Mouse (Mus musculus) T-helper 2 cell (primary cell): ENCODE data around the gene Spata9.
"Not testable (repeated sequence)": the region's sequence is repeated elsewhere in the genome, so short reads cannot be mapped to it uniquely, and the experiment has no call there.

Experiments
- in situ Hi-C: fragments of 300-600 bp; cut with MboI, MseI; formaldehyde crosslinking; loops from one replicate; pipeline ENCODE4 v1.15.1; 2025; ENCODE audit warnings: high pct_unique_total_duplicates

The Spata9 gene

GRCm38 (mm10) chr13:75966850-75967249, at the start of gene Spata9:
TSS of gene Spata9 (plus strand) at chr13:75967150.
- in situ Hi-C loops = no loop called here

- in situ Hi-C loops = no loop called here
Measured at GRCm38 (mm10) chr13:75927951-75928350, 39.0 kb upstream of the Spata9 start.

- in situ Hi-C loops = not testable (repeated sequence)
Measured at GRCm38 (mm10) chr13:75929071-75929470, 37.9 kb upstream of the Spata9 start.

- in situ Hi-C loops = no loop called here
Measured at GRCm38 (mm10) chr13:75930023-75930422, 36.9 kb upstream of the Spata9 start.

- in situ Hi-C loops = no loop called here
Measured at GRCm38 (mm10) chr13:75930660-75931059, 36.3 kb upstream of the Spata9 start.

GRCm38 (mm10) chr13:75931073-75931472, 35.9 kb upstream of the Spata9 start:
- in situ Hi-C loops = no loop called here

GRCm38 (mm10) chr13:75933287-75933686, 33.7 kb upstream of the Spata9 start:
- in situ Hi-C loops = no loop called here

- in situ Hi-C loops = no loop called here
Measured at GRCm38 (mm10) chr13:75938866-75939265, 28.1 kb upstream of the Spata9 start.

- in situ Hi-C loops = no loop called here
Measured at GRCm38 (mm10) chr13:75940791-75941517, 26.0 kb upstream of the Spata9 start.

- in situ Hi-C loops = no loop called here
Measured at GRCm38 (mm10) chr13:75941518-75942295, 25.2 kb upstream of the Spata9 start.

GRCm38 (mm10) chr13:75942731-75943130, 24.2 kb upstream of the Spata9 start:
- in situ Hi-C loops = no loop called here

- in situ Hi-C loops = no loop called here
Measured at GRCm38 (mm10) chr13:75943189-75944043, 23.5 kb upstream of the Spata9 start, which contains the start of gene Rhobtb3. TSS of gene Rhobtb3 (minus strand) at chr13:75943925.

- in situ Hi-C loops = no loop called here
Measured at GRCm38 (mm10) chr13:75944044-75944820, 22.7 kb upstream of the Spata9 start.

GRCm38 (mm10) chr13:75950295-75950694, 16.7 kb upstream of the Spata9 start:
- in situ Hi-C loops = no loop called here

GRCm38 (mm10) chr13:75955357-75955992, 11.5 kb upstream of the Spata9 start:
- in situ Hi-C loops = no loop called here

- in situ Hi-C loops = no loop called here
Measured at GRCm38 (mm10) chr13:75974481-75974880, 7.5 kb downstream of the Spata9 start.

GRCm38 (mm10) chr13:75975629-75976028, 8.7 kb downstream of the Spata9 start:
- in situ Hi-C loops = no loop called here

GRCm38 (mm10) chr13:75976218-75976617, 9.3 kb downstream of the Spata9 start:
- in situ Hi-C loops = no loop called here

- in situ Hi-C loops = no loop called here
Measured at GRCm38 (mm10) chr13:75976649-75977048, 9.7 kb downstream of the Spata9 start.

GRCm38 (mm10) chr13:75981901-75982300, 15.0 kb downstream of the Spata9 start:
- in situ Hi-C loops = no loop called here

GRCm38 (mm10) chr13:75988096-75988495, 21.1 kb downstream of the Spata9 start:
- in situ Hi-C loops = no loop called here
